In genomic region chr10:11555376-11555775, GRCm38 (mm10) we compare ENCODE assay signal across 8 mouse cellular contexts.
DNase-seq lines count a peak whose midpoint lies in the region; TF ChIP-seq lines count a peak whose summit lies in the region.
"Not testable (repeated sequence)": the region's sequence is repeated elsewhere in the genome, so short reads cannot be mapped to it uniquely, and the experiment has no call there.

No protein-coding gene starts in this region.

- H3K9ac ChIP-seq in ES-Bruce4 (ENCODE audit: low read depth, poor library complexity, severe bottlenecking) = not testable (repeated sequence)
- peak overlapping the region; percentile 71 for H3K9ac ChIP-seq in ES-E14 (ENCODE audit: insufficient read depth, low read depth, low read length, poor library complexity, severe bottlenecking)

- not testable (repeated sequence) for TF ChIP-seq EP300 in ES-Bruce4 (IDR thresholded peaks at IDR 0.05; ENCODE audit: insufficient read depth, low read depth, low read length)

- not testable (repeated sequence) for H3K36me3 ChIP-seq in E14TG2a.4 (ENCODE audit: insufficient read depth, low read length); ES-Bruce4 (ENCODE audit: control insufficient read depth, insufficient read depth, low read length, poor library complexity, severe bottlenecking); ES-E14 (ENCODE audit: control insufficient read depth, insufficient read depth, low read length, poor library complexity, severe bottlenecking)

- H3K4me3 ChIP-seq in E14TG2a.4 (replicated peaks; ENCODE audit: low read length) (peak overlapping the region; percentile 78), ES-Bruce4 (ENCODE audit: low read depth, low read length) (peak overlapping the region; percentile 44), ES-E14 (ENCODE audit: insufficient read depth in 1 of 2, low read depth in 1 of 2, low read length in 2 of 2, poor library complexity in 1 of 2, severe bottlenecking in 1 of 2) (peak overlapping the region; percentile 71 to 78)

- H3K27ac ChIP-seq in ES-Bruce4 (ENCODE audit: insufficient read depth, low read length) = not testable (repeated sequence)
- peak overlapping the region; percentile 38; the same call in 1 of the 2 replicates for H3K27ac ChIP-seq in ES-E14 (ENCODE audit: insufficient read depth, low read depth, low read length, poor library complexity, severe bottlenecking)

- not testable (repeated sequence) for H3K9me3 ChIP-seq in E14TG2a.4 (ENCODE audit: low read length); ES-Bruce4 (replicated peaks; ENCODE audit: control insufficient read depth, insufficient read depth, low read length, poor library complexity, severe bottlenecking); ES-E14 (ENCODE audit: control insufficient read depth, insufficient read depth, low read depth, low read length)

- not testable (repeated sequence) for H3K4me1 ChIP-seq in E14TG2a.4 (replicated peaks; ENCODE audit: low read depth, low read length); ES-Bruce4 (ENCODE audit: control insufficient read depth, insufficient read depth, low read length); ES-E14 (ENCODE audit: control insufficient read depth in 2 of 2, insufficient read depth in 2 of 2, low read length in 2 of 2, poor library complexity in 1 of 2)

- DNase-seq in ES-CJ7 (ENCODE audit: low read depth, low spot score) (peak; percentile 60), R1 (ENCODE audit: low read depth, low spot score) (peak; percentile 51), WW6 (ENCODE audit: low read depth, low spot score) (peak; percentile 33), ZHBTc4 (ENCODE audit: low read depth, low spot score) (peak; percentile 77)
- DNase-seq in ES-E14 (ENCODE audit: low read depth, low spot score) = not testable (repeated sequence)
- DNase-seq in heart, adult 11 months = peak; percentile 81

- in situ Hi-C loops in ES-E14 (cut with MboI; ENCODE audit: low sequenced_read_pairs in 2 of 2, unreplicated experiment in 2 of 2) = not testable (repeated sequence)

- not testable (repeated sequence) for H3K27me3 ChIP-seq in E14TG2a.4 (ENCODE audit: insufficient read depth, low read length); ES-Bruce4 (ENCODE audit: control insufficient read depth, insufficient read depth, low read length, poor library complexity, severe bottlenecking)

- TF ChIP-seq POLR2A in ES-Bruce4 (IDR thresholded peaks at IDR 0.05; ENCODE audit: insufficient read depth, low read length) = not testable (repeated sequence)

- TF ChIP-seq CTCF in E14TG2a.4 (conservative IDR thresholded peaks at IDR 0.05; ENCODE audit: low read length); ES-Bruce4 (IDR thresholded peaks at IDR 0.05; ENCODE audit: low read depth, low read length): not testable (repeated sequence)
